Mouse (Mus musculus) heart, adult 2 months (tissue): Measurements from ENCODE around the gene Gm10337.

Experiments
- CTCF ChIP-seq: fragments of 200-600 bp; IDR thresholded peaks from 2 replicates; pipeline ENCODE4 v1.8.1; 2022; ENCODE audit warnings: antibody characterized with exemption, mild to moderate bottlenecking, moderate library complexity
- EP300 ChIP-seq: fragments of 200-500 bp; IDR thresholded peaks from 2 replicates; pipeline ENCODE4 v1.6.1; 2011; ENCODE audit warnings: low read depth, low read length, control low read depth; ENCODE audit not compliant: insufficient read depth
- POLR2A ChIP-seq: fragments of 200-500 bp; IDR thresholded peaks from 2 replicates; pipeline ENCODE4 v1.6.1; 2011; ENCODE audit warnings: mild to moderate bottlenecking, low read depth, low read length, control low read depth; ENCODE audit not compliant: insufficient read depth

DNA sequence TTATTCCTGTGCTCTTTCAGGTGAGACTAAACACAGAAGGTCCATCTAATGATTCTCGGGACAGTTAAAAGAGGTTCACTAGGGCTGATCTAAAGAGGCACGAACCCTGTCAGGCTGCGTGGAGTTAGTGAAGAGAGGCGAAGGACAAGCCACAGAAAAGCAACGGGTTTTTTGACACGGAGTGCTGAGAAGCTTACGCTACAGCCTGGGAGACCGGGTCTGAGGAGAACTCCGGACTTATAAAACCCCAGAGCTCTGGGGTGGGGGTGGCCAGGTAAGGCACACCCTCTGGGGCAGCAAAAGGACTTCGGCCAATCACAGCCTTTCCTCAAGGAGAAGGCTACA is 14.1 kb downstream of the Gm10337 start:
- peak; percentile 96 for TF ChIP-seq POLR2A
- no peak for TF ChIP-seq CTCF
- TF ChIP-seq EP300: no peak
